Mouse (Mus musculus) forebrain, embryonic 16.5 days (tissue): ENCODE measurements around the gene Lhx2. TPM values are rescaled to one million over a fixed set of nuclear protein-coding genes. Genes with fewer than 3 reads are reported as not detected.

Experiments
- ATAC-seq: fragments of 200-750 bp; cut with Nextera tagmentation; 2 replicates; pipeline ENCODE4 v1.8.0; 2017; ENCODE audit warnings: mild to moderate bottlenecking, moderate library complexity
- H3K27ac ChIP-seq: fragments of 300-500 bp; sonication (generic); 2 replicates; pipeline ENCODE4 v1.5.1; 2014; ENCODE audit warnings: low read length, control low read depth
- H3K27me3 ChIP-seq: fragments of 300-500 bp; sonication (generic); replicated peaks from 2 replicates; pipeline ENCODE4 v1.6.1; 2014; ENCODE audit warnings: low read length; ENCODE audit not compliant: control insufficient read depth, insufficient read depth
- H3K36me3 ChIP-seq: fragments of 300-500 bp; sonication (generic); 2 replicates; pipeline ENCODE4 v1.6.1; 2014; ENCODE audit not compliant: control insufficient read depth, insufficient read depth
- H3K4me1 ChIP-seq: fragments of 300-500 bp; sonication (generic); replicated peaks from 2 replicates; pipeline ENCODE4 v1.6.1; 2014; ENCODE audit warnings: low read length; ENCODE audit not compliant: control insufficient read depth, insufficient read depth
- H3K4me2 ChIP-seq: fragments of 300-500 bp; sonication (generic); 2 replicates; pipeline ENCODE4 v1.6.1; 2014; ENCODE audit warnings: mild to moderate bottlenecking, low read length, control low read depth
- H3K4me3 ChIP-seq: fragments of 300-500 bp; sonication (generic); replicated peaks from 2 replicates; pipeline ENCODE4 v1.5.1; 2014; ENCODE audit warnings: mild to moderate bottlenecking, low read length, control low read depth
- H3K9ac ChIP-seq: fragments of 300-500 bp; sonication (generic); replicated peaks from 2 replicates; pipeline ENCODE4 v1.6.1; 2014; ENCODE audit warnings: low read depth, low read length, control low read depth
- H3K9me3 ChIP-seq: fragments of 300-500 bp; sonication (generic); 2 replicates; pipeline ENCODE4 v1.6.1; 2016; ENCODE audit warnings: low read length; ENCODE audit not compliant: control insufficient read depth
- WGBS: fragments of 180-500 bp; shearing (Covaris S2); extraction: QIAGEN DNeasy Blood & Tissue Kit; methylation state at CpG from one replicate; pipeline ENCODE4 v1.1.7; 2014; 5-methylcytosine and 5-hydroxymethylcytosine counted together
- polyA plus RNA-seq: library from polyadenylated mRNA; unstranded; fragments of >200 nt; fragmentation: Nextera tagmentation; extraction: Ambion mirVana; gene quantifications from 2 replicates; pipeline ENCODE4 v1.2.1, GENCODE M21; 2015

Gene Lhx2
- polyA plus RNA-seq, 1 experiment from 2014 or later = 69.7 TPM

- H3K36me3 ChIP-seq = no peaks in the 10 kb centered on the region
- peak overlapping the region; percentile 38 for H3K4me2 ChIP-seq
- no peaks in the 10 kb centered on the region for H3K9me3 ChIP-seq
- peak overlapping the region; percentile 54 for H3K27ac ChIP-seq
- peaks cover 52% of the 10 kb centered on the region for H3K4me1 ChIP-seq
- no peaks in the 10 kb centered on the region; the same call in 1 of the 2 replicates for H3K27me3 ChIP-seq
- no peak for ATAC-seq
- peak overlapping the region; percentile 10 for H3K4me3 ChIP-seq
- peak overlapping the region; percentile 51 for H3K9ac ChIP-seq
- whole genome bisulfite sequencing = 47% methylated on average over 1 of the region's 1 CpGs
Measured at GRCm38 (mm10) chr2:38343573-38343972, 4.5 kb downstream of the Lhx2 start.

- no peaks in the 10 kb centered on the region for H3K9me3 ChIP-seq
- H3K9ac ChIP-seq = peak overlapping the region; percentile 1; the same call in 1 of the 2 replicates
- ATAC-seq = no peak
- H3K4me3 ChIP-seq = 0 out of 2 replicates have a peak overlapping the region, but pooled peaks have one; percentile 0
- H3K27ac ChIP-seq = peak overlapping the region; percentile 6; the same call in 1 of the 2 replicates
- H3K36me3 ChIP-seq = no peaks in the 10 kb centered on the region
- peaks cover 55% of the 10 kb centered on the region for H3K4me1 ChIP-seq
- H3K4me2 ChIP-seq = peak overlapping the region; percentile 38
- H3K27me3 ChIP-seq = no peaks in the 10 kb centered on the region; the same call in none of the 2 replicates
Measured at GRCm38 (mm10) chr2:38344727-38345126, 5.6 kb downstream of the Lhx2 start.

- H3K27me3 ChIP-seq = no peaks in the 10 kb centered on the region; the same call in none of the 2 replicates
- H3K4me2 ChIP-seq = peak overlapping the region; percentile 94
- no peak for ATAC-seq
- H3K9me3 ChIP-seq = no peaks in the 10 kb centered on the region
- H3K4me3 ChIP-seq = peak overlapping the region; percentile 54
- peaks cover 57% of the 10 kb centered on the region for H3K4me1 ChIP-seq
- H3K27ac ChIP-seq = peak overlapping the region; percentile 96
- 18% methylated on average over 6 of the region's 6 CpGs for WGBS
- peak overlapping the region; percentile 92 for H3K9ac ChIP-seq
- H3K36me3 ChIP-seq = no peaks in the 10 kb centered on the region
Measured at GRCm38 (mm10) chr2:38346417-38346816, 7.3 kb downstream of the Lhx2 start.

- WGBS = 7% methylated on average over 15 of the region's 15 CpGs
- H3K9ac ChIP-seq = peak overlapping the region; percentile 92
- H3K4me3 ChIP-seq = peak overlapping the region; percentile 54
- H3K9me3 ChIP-seq = no peaks in the 10 kb centered on the region
- ATAC-seq = no peak
- H3K36me3 ChIP-seq = no peaks in the 10 kb centered on the region
- peak overlapping the region; percentile 94 for H3K4me2 ChIP-seq
- peak overlapping the region; percentile 96 for H3K27ac ChIP-seq
- H3K27me3 ChIP-seq = no peaks in the 10 kb centered on the region; the same call in none of the 2 replicates
- peaks cover 62% of the 10 kb centered on the region for H3K4me1 ChIP-seq
Measured at GRCm38 (mm10) chr2:38346881-38347764, 8.0 kb downstream of the Lhx2 start.

GRCm38 (mm10) chr2:38347811-38348551 is 8.9 kb downstream of the Lhx2 start:
- Histone ChIP-seq H3K4me3 (peak overlapping the region; percentile 54), H3K4me1 (peaks cover 62% of the 10 kb centered on the region), H3K36me3 (no peaks in the 10 kb centered on the region), H3K9me3 (no peaks in the 10 kb centered on the region), H3K27me3 (no peaks in the 10 kb centered on the region; the same call in none of the 2 replicates), H3K27ac (peak overlapping the region; percentile 96), H3K9ac (peak overlapping the region; percentile 92), H3K4me2 (peak overlapping the region; percentile 94)
- under 1% methylated on average over 54 of the region's 54 CpGs for WGBS
- ATAC-seq = peak; percentile 27

- 11% methylated on average over 19 of the region's 19 CpGs for WGBS
- Histone ChIP-seq H3K4me3 (peak overlapping the region; percentile 54), H3K36me3 (no peaks in the 10 kb centered on the region), H3K4me2 (peak overlapping the region; percentile 94), H3K9ac (peak overlapping the region; percentile 92), H3K27ac (peak overlapping the region; percentile 96), H3K9me3 (no peaks in the 10 kb centered on the region), H3K27me3 (no peaks in the 10 kb centered on the region; the same call in none of the 2 replicates), H3K4me1 (peaks cover 61% of the 10 kb centered on the region)
- no peak for ATAC-seq
Measured at GRCm38 (mm10) chr2:38348660-38349420, 9.8 kb downstream of the Lhx2 start.

GRCm38 (mm10) chr2:38349447-38350350 is 10.6 kb downstream of the Lhx2 start:
- Histone ChIP-seq H3K27me3 (no peaks in the 10 kb centered on the region; the same call in none of the 2 replicates), H3K9ac (peak overlapping the region; percentile 90), H3K4me1 (peaks cover 67% of the 10 kb centered on the region), H3K4me3 (peak overlapping the region; percentile 69), H3K27ac (peak overlapping the region; percentile 96), H3K9me3 (no peaks in the 10 kb centered on the region), H3K36me3 (no peaks in the 10 kb centered on the region), H3K4me2 (peak overlapping the region; percentile 94)
- 20% methylated on average over 12 of the region's 12 CpGs for WGBS
- no peak for ATAC-seq

GRCm38 (mm10) chr2:38350386-38350785 is 11.3 kb downstream of the Lhx2 start:
- Histone ChIP-seq H3K9me3 (no peaks in the 10 kb centered on the region), H3K27me3 (no peaks in the 10 kb centered on the region; the same call in 1 of the 2 replicates), H3K36me3 (no peaks in the 10 kb centered on the region), H3K4me3 (peak overlapping the region; percentile 69), H3K4me1 (peaks cover 68% of the 10 kb centered on the region), H3K27ac (peak overlapping the region; percentile 96), H3K9ac (peak overlapping the region; percentile 90), H3K4me2 (peak overlapping the region; percentile 94)
- WGBS = under 1% methylated on average over 13 of the region's 13 CpGs
- ATAC-seq = peak; percentile 38
